Mouse (Mus musculus) embryonic facial prominence, embryonic 14.5 days (tissue): ENCODE data around the gene Prkcd. TPM values are rescaled to one million over a fixed set of nuclear protein-coding genes. Genes with fewer than 3 reads are reported as not detected.
A peak's percentile ranks its signal among the peaks of the same experiment; 100 is the strongest.

Experiments used
- ATAC-seq: fragments of 200-750 bp; cut with Nextera tagmentation; 2 replicates; pipeline ENCODE4 v1.8.0; 2017; ENCODE audit warnings: low read depth, moderate number of reproducible peaks, moderate TSS enrichment
- DNase-seq: peaks from one replicate; pipeline ENCODE4 v3.0.0-alpha.2; 2015; ENCODE audit warnings: low spot score
- H3K27ac ChIP-seq: fragments of 300-500 bp; sonication (generic); replicated peaks from 2 replicates; pipeline ENCODE4 v1.5.1; 2014; ENCODE audit warnings: low read depth, mild to moderate bottlenecking, low read length, moderate library complexity
- H3K27me3 ChIP-seq: fragments of 300-500 bp; sonication (generic); replicated peaks from 2 replicates; pipeline ENCODE4 v1.6.1; 2014; ENCODE audit warnings: low read length; ENCODE audit not compliant: control insufficient read depth, insufficient read depth
- H3K36me3 ChIP-seq: fragments of 300-500 bp; sonication (generic); 2 replicates; pipeline ENCODE4 v1.6.1; 2014; ENCODE audit warnings: low read length, mixed read lengths; ENCODE audit not compliant: control insufficient read depth, insufficient read depth
- H3K4me1 ChIP-seq: fragments of 300-500 bp; sonication (generic); 2 replicates; pipeline ENCODE4 v1.6.1; 2014; ENCODE audit warnings: antibody characterized with exemption, low read length; ENCODE audit not compliant: control insufficient read depth, insufficient read depth
- H3K4me2 ChIP-seq: fragments of 300-500 bp; sonication (generic); 2 replicates; pipeline ENCODE4 v1.6.1; 2014; ENCODE audit warnings: low read depth, mild to moderate bottlenecking, low read length, moderate library complexity, mixed read lengths
- H3K4me3 ChIP-seq: fragments of 300-500 bp; sonication (generic); 2 replicates; pipeline ENCODE4 v1.5.1; 2014; ENCODE audit warnings: low read depth, mild to moderate bottlenecking, low read length
- H3K9ac ChIP-seq: fragments of 300-500 bp; sonication (generic); 2 replicates; pipeline ENCODE4 v1.6.1; 2014; ENCODE audit warnings: low read depth, mild to moderate bottlenecking, low read length, moderate library complexity, mixed read lengths
- H3K9me3 ChIP-seq: fragments of 300-500 bp; sonication (generic); 2 replicates; pipeline ENCODE4 v1.6.1; 2016; ENCODE audit warnings: low read length; ENCODE audit not compliant: control insufficient read depth
- WGBS: fragments of 180-500 bp; shearing (Covaris S2); extraction: QIAGEN DNeasy Blood & Tissue Kit; methylation state at CpG from one replicate; pipeline ENCODE4 v1.1.7; 2014; 5-methylcytosine and 5-hydroxymethylcytosine counted together
- polyA plus RNA-seq: library from polyadenylated mRNA; unstranded; fragments of >200 nt; fragmentation: Nextera tagmentation; extraction: Ambion mirVana; gene quantifications from 2 replicates; pipeline ENCODE4 v1.2.1, GENCODE M21; 2014

Gene Prkcd
- polyA plus RNA-seq, 1 experiment from 2014 or later = 42.5 TPM

DNA sequence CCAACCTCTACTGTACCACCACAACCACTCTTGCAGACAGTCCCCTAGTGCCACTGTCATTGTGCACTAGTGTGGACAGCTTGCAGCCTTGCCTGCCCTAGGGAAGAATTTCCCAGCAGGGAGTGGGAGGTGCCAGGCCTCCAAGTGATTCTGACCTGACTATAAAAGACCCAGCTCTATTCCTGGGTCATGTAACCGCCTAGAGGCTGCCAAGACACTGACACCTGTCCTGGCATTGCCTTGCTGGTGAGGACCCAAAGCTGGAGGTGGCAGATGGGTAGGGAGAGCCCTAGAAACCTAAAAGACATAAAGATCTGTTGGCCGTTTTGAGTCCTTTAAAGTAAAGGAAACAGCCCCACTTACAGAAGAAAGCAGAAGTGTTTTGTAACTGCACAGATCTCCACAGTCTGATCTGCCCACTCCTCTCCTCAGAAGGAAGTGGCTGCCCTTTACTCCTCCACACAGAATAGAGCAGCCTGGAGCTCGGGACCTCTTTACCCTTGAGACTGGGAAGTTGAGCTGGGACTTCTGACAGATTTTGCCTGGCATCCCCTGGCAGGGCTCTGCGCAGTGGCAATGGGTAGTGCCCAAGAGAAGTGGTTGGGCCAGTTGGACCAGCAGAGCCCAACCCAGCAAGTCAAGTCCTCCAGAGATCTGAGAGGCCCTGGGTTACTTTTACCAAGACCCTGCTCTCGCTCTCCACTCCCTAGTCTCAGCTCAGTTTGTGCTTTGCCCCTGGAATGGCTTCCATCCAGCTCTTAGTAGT, 5.0 kb upstream of the Prkcd start:
- Histone ChIP-seq H3K9me3 (no peaks in the 10 kb centered on the region), H3K27ac (peak overlapping the region; percentile 33; the same call in 1 of the 2 replicates), H3K4me2 (no peak overlapping the region), H3K36me3 (no peaks in the 10 kb centered on the region), H3K9ac (no peak overlapping the region), H3K4me3 (no peak overlapping the region), H3K27me3 (no peaks in the 10 kb centered on the region), H3K4me1 (peaks cover 9% of the 10 kb centered on the region; the same call in 1 of the 2 replicates)
- DNase-seq (peak; percentile 20), ATAC-seq (peak; percentile 35; the same call in 1 of the 2 replicates)
- WGBS = 65% methylated on average over 5 of the region's 5 CpGs

DNA sequence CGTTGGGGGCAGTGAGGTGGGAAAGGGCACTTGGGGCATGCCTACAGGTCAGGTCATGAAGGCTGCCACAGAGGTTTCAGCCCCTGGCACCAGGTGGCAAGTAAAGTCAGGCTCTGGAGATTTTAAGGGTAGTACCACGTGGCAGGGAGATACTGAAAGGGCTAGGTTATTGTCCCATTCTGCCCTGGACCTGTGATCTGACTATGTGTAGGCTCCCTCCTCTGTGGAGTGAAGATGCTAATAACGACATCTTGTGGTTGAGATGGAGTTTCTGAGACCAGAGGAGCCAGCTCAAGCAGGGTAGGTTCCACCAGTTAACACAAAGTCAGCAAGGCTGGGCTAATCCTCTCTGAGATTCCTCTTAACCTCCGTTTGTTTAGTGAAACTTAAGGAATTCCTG, 3.8 kb upstream of the Prkcd start:
- Histone ChIP-seq H3K4me1 (peaks cover 9% of the 10 kb centered on the region), H3K4me2 (no peak overlapping the region), H3K27ac (no peak overlapping the region), H3K27me3 (no peaks in the 10 kb centered on the region), H3K9ac (no peak overlapping the region), H3K9me3 (no peaks in the 10 kb centered on the region), H3K4me3 (no peak overlapping the region), H3K36me3 (no peaks in the 10 kb centered on the region)
- DNase-seq = no peak
- WGBS = 35% methylated on average over 4 of the region's 4 CpGs
- ATAC-seq = no peak

DNA sequence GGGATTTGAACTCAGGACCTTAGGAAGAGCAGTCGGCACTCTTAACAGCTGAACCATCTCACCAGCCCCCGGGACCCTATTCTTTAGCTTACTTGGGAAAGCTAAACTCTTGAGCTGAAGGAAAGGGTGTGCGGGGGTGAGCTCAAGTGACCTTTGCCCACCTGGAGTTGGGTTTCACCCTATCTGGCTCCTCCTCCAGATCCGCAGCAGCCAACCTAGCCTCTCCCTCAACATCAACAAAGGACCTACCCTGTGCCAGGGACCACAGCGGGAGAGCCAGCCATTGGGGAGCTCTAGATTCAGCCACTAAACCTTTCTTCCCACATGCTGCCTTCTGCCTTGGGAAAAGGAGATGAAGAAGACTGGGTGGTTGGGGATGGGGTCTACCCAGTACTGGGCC, 2.2 kb upstream of the Prkcd start:
- Histone ChIP-seq H3K4me2 (no peak overlapping the region), H3K9me3 (no peaks in the 10 kb centered on the region), H3K27me3 (no peaks in the 10 kb centered on the region), H3K36me3 (no peaks in the 10 kb centered on the region), H3K4me3 (no peak overlapping the region), H3K9ac (no peak overlapping the region), H3K27ac (no peak overlapping the region), H3K4me1 (peaks cover 9% of the 10 kb centered on the region)
- 88% methylated on average over 5 of the region's 5 CpGs for WGBS
- DNase-seq = no peak
- no peak for ATAC-seq

DNA sequence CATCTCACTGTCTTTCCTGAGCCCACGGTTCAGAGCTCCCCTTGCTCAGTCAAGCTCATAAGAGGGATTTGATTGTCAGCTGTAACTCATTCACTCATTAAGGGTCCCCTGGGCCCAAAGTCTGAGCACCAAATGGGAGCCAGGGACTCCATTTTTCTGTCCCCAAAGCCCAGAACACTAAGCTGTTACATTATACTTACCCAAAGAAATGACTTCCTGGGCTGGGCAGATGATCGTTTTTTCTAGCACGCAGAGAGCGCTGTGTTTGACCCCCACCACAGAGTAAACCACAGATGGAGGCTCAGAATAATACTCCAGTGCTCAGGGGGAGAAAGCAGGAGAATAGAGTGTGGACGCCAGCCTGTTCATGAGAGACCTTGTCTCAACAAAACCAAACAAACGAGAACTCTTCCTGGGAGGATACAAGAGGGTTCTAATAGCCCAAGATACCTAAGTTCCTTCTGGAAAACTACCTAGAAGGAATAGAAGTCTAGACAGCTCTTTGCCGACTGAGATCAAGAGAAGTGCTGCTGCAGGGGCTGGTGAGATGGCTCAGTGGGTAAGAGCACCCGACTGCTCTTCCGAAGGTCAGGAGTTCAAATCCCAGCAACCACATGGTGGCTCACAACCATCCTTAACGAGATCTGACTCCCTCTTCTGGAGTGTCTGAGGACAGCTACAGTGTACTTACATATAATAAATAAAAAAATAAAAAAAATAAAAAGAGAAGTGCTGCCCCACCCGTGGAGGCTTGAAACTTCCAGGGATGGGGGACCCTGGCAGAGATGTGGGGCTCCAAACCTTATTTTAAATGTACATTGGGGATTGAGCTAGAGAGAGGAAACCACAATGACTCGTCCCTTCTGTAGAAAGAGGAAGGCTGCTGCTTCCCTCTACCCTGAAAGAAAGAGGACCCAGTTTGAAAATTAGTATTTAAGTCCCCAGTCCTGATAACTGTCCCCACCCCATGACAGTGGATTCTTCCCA, 1.0 kb upstream of the Prkcd start:
- peak overlapping the region; percentile 84 for H3K4me2 ChIP-seq
- H3K27ac ChIP-seq = peak overlapping the region; percentile 64; the same call in 1 of the 2 replicates
- H3K36me3 ChIP-seq = no peaks in the 10 kb centered on the region
- no peak for ATAC-seq
- H3K9me3 ChIP-seq = no peaks in the 10 kb centered on the region
- peaks cover 9% of the 10 kb centered on the region for H3K4me1 ChIP-seq
- 51% methylated on average over 12 of the region's 12 CpGs for whole genome bisulfite sequencing
- H3K4me3 ChIP-seq = peak overlapping the region; percentile 78
- peak overlapping the region; percentile 76 for H3K9ac ChIP-seq
- DNase-seq = no peak
- no peaks in the 10 kb centered on the region for H3K27me3 ChIP-seq

DNA sequence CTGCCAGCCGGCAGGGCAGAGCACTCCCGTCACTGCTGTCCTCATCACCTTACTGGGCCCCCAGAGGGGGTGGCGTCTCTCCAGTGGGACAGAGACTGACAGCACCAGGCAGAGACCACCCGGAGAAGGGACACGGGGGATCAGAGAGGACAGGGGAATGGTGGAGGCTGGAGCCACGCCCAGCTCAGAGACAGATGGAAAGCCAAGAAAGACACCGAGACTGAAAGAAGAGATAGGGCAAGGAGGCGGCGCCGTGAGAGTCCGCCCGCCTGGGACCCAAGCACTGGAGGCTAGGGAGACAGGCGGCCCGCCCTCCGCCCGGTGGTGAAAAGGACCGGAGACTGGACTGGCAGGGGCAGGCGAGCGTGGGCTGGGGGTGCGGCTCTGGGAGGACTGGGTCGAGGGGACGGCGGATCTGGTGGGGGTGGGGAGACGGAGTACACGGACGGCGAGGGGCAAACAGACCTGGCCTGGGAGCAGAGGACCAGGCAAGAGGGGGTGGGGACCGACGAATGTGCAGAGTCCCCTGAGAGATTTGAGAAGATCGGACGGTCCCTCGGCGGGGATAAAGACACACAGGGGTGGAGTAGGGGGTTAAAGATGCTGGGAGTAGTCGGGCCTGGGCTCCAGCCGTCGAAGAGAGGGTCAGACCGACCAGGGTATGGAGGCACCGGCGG, 741 bp downstream of the Prkcd start:
- Histone ChIP-seq H3K36me3 (no peaks in the 10 kb centered on the region), H3K4me1 (peaks cover 6% of the 10 kb centered on the region), H3K9me3 (no peaks in the 10 kb centered on the region), H3K9ac (peak overlapping the region; percentile 76), H3K4me3 (peak overlapping the region; percentile 78), H3K27me3 (no peaks in the 10 kb centered on the region), H3K27ac (peak overlapping the region; percentile 33; the same call in 1 of the 2 replicates), H3K4me2 (peak overlapping the region; percentile 84)
- peak; percentile 24 for ATAC-seq
- DNase-seq = peak; percentile 54
- WGBS = 2% methylated on average over 37 of the region's 39 CpGs

DNA sequence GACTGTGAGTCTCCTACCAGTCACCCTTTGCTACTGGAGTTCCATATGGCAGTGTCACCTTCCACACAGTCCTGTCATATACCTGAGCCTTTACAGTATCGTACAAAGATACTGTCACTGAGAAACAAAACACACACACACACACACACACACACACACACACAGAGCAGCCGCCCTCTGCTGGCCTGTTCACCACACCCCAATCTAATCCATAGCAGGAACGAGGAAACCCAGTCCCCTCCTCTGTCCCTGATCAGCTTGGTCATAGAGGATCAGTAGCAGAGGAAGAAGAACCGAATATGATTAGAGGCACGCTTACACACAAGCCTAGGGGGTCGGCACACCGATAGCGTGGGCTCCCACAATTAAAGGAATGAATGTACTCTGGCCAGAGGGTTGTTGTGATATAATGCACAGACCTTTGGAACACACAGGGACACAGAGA, 1.7 kb downstream of the Prkcd start:
- Histone ChIP-seq H3K27me3 (no peaks in the 10 kb centered on the region), H3K9me3 (no peaks in the 10 kb centered on the region), H3K4me3 (peak overlapping the region; percentile 78), H3K4me1 (peaks cover 6% of the 10 kb centered on the region), H3K9ac (0 out of 2 replicates have a peak overlapping the region, but pooled peaks have one; percentile 8), H3K36me3 (no peaks in the 10 kb centered on the region), H3K27ac (no peak overlapping the region), H3K4me2 (peak overlapping the region; percentile 84)
- no peak for DNase-seq
- 46% methylated on average over 8 of the region's 8 CpGs for WGBS
- no peak for ATAC-seq

DNA sequence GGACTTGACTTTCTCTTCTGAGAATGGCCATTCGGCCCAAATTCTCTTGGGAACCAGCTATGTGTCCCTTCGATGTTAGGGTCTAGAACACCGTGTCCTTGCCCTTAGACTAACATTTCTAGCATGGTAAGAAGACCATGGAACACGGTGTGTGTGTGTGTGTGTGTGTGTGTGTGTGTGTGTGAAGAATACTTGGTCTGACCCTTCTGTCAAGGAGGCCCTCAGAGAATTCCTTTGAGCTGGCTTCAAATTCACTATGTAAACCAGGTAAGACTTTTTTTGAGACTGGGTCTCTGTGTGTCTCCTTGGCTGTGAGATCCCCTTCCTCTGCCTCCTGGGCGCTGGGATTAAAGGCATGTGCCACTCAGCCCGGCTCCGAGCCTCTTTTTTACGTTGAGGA, 3.5 kb downstream of the Prkcd start:
- peaks cover 6% of the 10 kb centered on the region for H3K4me1 ChIP-seq
- no peak overlapping the region for H3K9ac ChIP-seq
- H3K36me3 ChIP-seq = no peaks in the 10 kb centered on the region
- no peaks in the 10 kb centered on the region for H3K27me3 ChIP-seq
- H3K4me3 ChIP-seq = no peak overlapping the region
- DNase-seq = no peak
- H3K27ac ChIP-seq = no peak overlapping the region
- no peaks in the 10 kb centered on the region for H3K9me3 ChIP-seq
- no peak overlapping the region for H3K4me2 ChIP-seq
- ATAC-seq = no peak
- 86% methylated on average over 8 of the region's 8 CpGs for WGBS

DNA sequence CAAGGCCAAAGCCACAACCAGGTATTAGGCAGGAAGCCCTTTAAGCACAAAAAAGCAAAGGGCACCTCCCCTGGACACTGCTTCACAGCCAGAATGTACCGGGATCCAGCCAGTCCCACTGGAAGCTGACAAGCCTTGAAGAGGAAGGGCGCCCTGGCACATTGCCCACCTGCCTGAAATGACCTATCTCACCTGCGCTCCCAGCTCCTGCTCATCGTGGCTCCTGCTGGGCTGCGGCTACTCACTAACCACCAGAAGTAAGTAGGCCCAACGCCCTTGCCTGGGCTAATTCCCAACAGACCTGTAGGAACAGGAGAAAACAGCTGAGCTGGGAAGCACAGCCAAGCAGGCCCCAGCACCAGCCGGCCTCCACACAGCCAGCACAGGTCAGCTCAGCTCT, 3.9 kb downstream of the Prkcd start:
- no peak overlapping the region for H3K27ac ChIP-seq

More for the DNA sequence above, 3.9 kb downstream of the Prkcd start:
- Histone ChIP-seq H3K4me3 (no peak overlapping the region), H3K9me3 (no peaks in the 10 kb centered on the region), H3K4me2 (no peak overlapping the region), H3K36me3 (no peaks in the 10 kb centered on the region), H3K4me1 (peaks cover 6% of the 10 kb centered on the region), H3K27me3 (no peaks in the 10 kb centered on the region), H3K9ac (no peak overlapping the region)
- 83% methylated on average over 7 of the region's 7 CpGs for WGBS
- ATAC-seq = no peak
- no peak for DNase-seq
